ENCODE assay signal across 8 mouse cellular contexts in the genomic region with DNA sequence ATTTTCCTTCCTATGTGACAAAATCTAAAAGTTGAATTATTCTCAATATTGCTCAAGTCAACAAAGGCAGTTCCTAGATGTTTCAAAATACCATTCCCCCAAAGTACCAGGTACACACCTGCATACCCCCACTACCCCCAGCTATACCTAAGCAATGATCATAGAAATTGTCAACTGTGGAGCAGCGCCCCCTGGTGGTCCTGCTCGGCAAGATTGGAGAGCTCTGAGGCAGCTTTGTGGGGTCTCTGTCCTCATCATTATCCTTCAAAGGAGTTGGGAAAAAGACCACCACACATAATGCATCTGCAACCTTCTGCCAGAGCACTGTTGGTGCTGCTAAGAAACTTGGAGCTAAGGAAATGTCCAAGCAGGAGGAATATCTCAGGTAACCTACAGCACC. TPM values are rescaled to one million over a fixed set of nuclear protein-coding genes. Genes with fewer than 3 reads are reported as not detected.
A peak's percentile ranks its signal among the peaks of the same experiment; 100 is the strongest.
DNase-seq lines count a peak whose midpoint lies in the region; ATAC-seq and TF ChIP-seq lines count a peak whose summit lies in the region.
"Had no signal": no experiment of that assay in that cellular context is flagged by ENCODE, and none has a peak within 500 bp of the region (broad histone marks: within the 10 kb centered on the region; RNA-seq: fewer than 3 reads in every experiment).

No protein-coding gene starts in this region.

- no peak overlapping the region for H3K4me2 ChIP-seq in liver, embryonic 12.5 days

- peak; percentile 75 for TF ChIP-seq CTCF in G1E (IDR thresholded peaks at IDR 0.05; ENCODE audit: low read depth, low read length)
- TF ChIP-seq CTCF in bone marrow, adult 2 months (IDR thresholded peaks at IDR 0.05; ENCODE audit: control insufficient read depth, insufficient read depth, low read length) = peak; percentile 75
- TF ChIP-seq CTCF in small intestine, adult 2 months (IDR thresholded peaks at IDR 0.05; ENCODE audit: extremely low read depth, insufficient read length, insufficient replicate concordance, low read depth, low read length) = peak; percentile 97; the same call in 1 of the 2 replicates

- TF ChIP-seq POLR2A in bone marrow, adult 2 months (IDR thresholded peaks at IDR 0.05; ENCODE audit: borderline replicate concordance, control insufficient read depth, low read depth, low read length) = no peak
- TF ChIP-seq POLR2A in small intestine, adult 2 months (IDR thresholded peaks at IDR 0.05; ENCODE audit: low read depth, low read length) = no peak

- H3K27me3 ChIP-seq in liver, embryonic 12.5 days (replicated peaks) = no peaks in the 10 kb centered on the region
- H3K27me3 ChIP-seq in G1E (ENCODE audit: insufficient read depth, low read length) = peaks cover 3% of the 10 kb centered on the region; the same call in 1 of the 2 replicates
- H3K27me3 ChIP-seq in small intestine, adult 2 months (ENCODE audit: control insufficient read depth, insufficient read depth, low read length) = no peaks in the 10 kb centered on the region

- no peak for ATAC-seq in liver, embryonic 12.5 days
- ATAC-seq in G1E (ENCODE audit: extremely low read depth, insufficient number of reproducible peaks, low FRiP score, poor library complexity, severe bottlenecking) = no peak

- DNase-seq in liver (peak; percentile 51), G1E (ENCODE audit: low spot score) (peak; percentile 6)
- peak; percentile 49 for DNase-seq in forelimb bud, embryonic 11.5 days (ENCODE audit: low read depth, low spot score)
- peak; percentile 59 for DNase-seq in left cerebral cortex, postnatal 4 days

- 0% methylated on average over 2 of the region's 2 CpGs for WGBS in liver, embryonic 12.5 days (ENCODE audit: insufficient replicate concordance)
- WGBS in bone marrow, adult 2 months = 0% methylated on average over 2 of the region's 2 CpGs
- WGBS in small intestine, adult 2 months = 0% methylated on average over 2 of the region's 2 CpGs

- H3K4me3 ChIP-seq in liver, embryonic 12.5 days = no peak overlapping the region
- no peak overlapping the region for H3K4me3 ChIP-seq in G1E (ENCODE audit: low read depth, low read length)
- no peak overlapping the region for H3K4me3 ChIP-seq in bone marrow, adult 2 months (replicated peaks; ENCODE audit: control insufficient read depth, low read depth, low read length)
- H3K4me3 ChIP-seq in small intestine, adult 2 months (ENCODE audit: low read depth, low read length) = no peak overlapping the region
- H3K4me3 ChIP-seq: megakaryocyte, embryonic 14.5 days had no signal

- H3K36me3 ChIP-seq in liver, embryonic 12.5 days = no peaks in the 10 kb centered on the region
- no peaks in the 10 kb centered on the region for H3K36me3 ChIP-seq in G1E (replicated peaks)
- no peaks in the 10 kb centered on the region for H3K36me3 ChIP-seq in small intestine, adult 2 months (ENCODE audit: control insufficient read depth, insufficient read depth, low read length)

- no peaks in the 10 kb centered on the region for H3K4me1 ChIP-seq in liver, embryonic 12.5 days
- H3K4me1 ChIP-seq in G1E (ENCODE audit: insufficient read depth, low read depth, low read length) = no peaks in the 10 kb centered on the region
- no peaks in the 10 kb centered on the region for H3K4me1 ChIP-seq in bone marrow, adult 2 months (ENCODE audit: control insufficient read depth, insufficient read depth, low read length)
- H3K4me1 ChIP-seq in small intestine, adult 2 months (ENCODE audit: control insufficient read depth, insufficient read depth, insufficient read length, low read length) = peaks cover 18% of the 10 kb centered on the region
- H3K4me1 ChIP-seq: megakaryocyte, embryonic 14.5 days had no signal

- H3K27ac ChIP-seq in liver, embryonic 12.5 days = no peak overlapping the region
- no peak overlapping the region for H3K27ac ChIP-seq in bone marrow, adult 2 months (ENCODE audit: control insufficient read depth, insufficient read depth, low read depth, low read length, poor library complexity)
- H3K27ac ChIP-seq in small intestine, adult 2 months (ENCODE audit: insufficient read depth, low read depth, low read length) = no peak overlapping the region

- H3K9me3 ChIP-seq in liver, embryonic 12.5 days (replicated peaks) = no peaks in the 10 kb centered on the region
- no peaks in the 10 kb centered on the region for H3K9me3 ChIP-seq in G1E (replicated peaks)
- H3K9me3 ChIP-seq: megakaryocyte, embryonic 14.5 days had no signal

- no peak overlapping the region for H3K9ac ChIP-seq in liver, embryonic 12.5 days

- intact Hi-C loops in left cerebral cortex, postnatal 4 days (cut with DNase I) = no loop called here

RNA-seq across cellular contexts. Expression of gene Greb1, which starts 46.4 kb away (rescaled TPM):
- polyA plus RNA-seq in liver, embryonic 12.5 days (2016; fragmentation: Nextera tagmentation; extraction: Ambion mirVana) = 1.7 and 1.9 TPM in 2 replicates
- total RNA-seq in G1E (2014; fragmentation: Nextera tagmentation) (not detected in 2 replicates), G1E (2017) (0.17 and 0.87 TPM in 2 replicates)
- not detected in 2 replicates for polyA plus RNA-seq in G1E (2012)
- polyA plus RNA-seq in bone marrow, adult 2 months (2011; ENCODE audit: insufficient read depth, insufficient read length, low replicate concordance, missing spikeins) = not detected in 2 replicates
- total RNA-seq in left cerebral cortex, postnatal 4 days (2021) = under 1 TPM; 0.84 to 0.97 TPM
- polyA plus RNA-seq in small intestine, adult 2 months (2012; rRNA removed) = 2.0 and 3.5 TPM in 2 replicates

RNA-seq across cellular contexts. Expression of gene E2f6, which starts 56.5 kb away (rescaled TPM):
- polyA plus RNA-seq in liver, embryonic 12.5 days (2016; fragmentation: Nextera tagmentation; extraction: Ambion mirVana) = 39.8 TPM in 2 replicates
- 27.8 and 34.4 TPM in 2 replicates for total RNA-seq in G1E (2014; fragmentation: Nextera tagmentation)
- total RNA-seq in G1E (2017) = 31.1 and 37.1 TPM in 2 replicates
- polyA plus RNA-seq in G1E (2012) = 8.0 and 8.6 TPM in 2 replicates
- 9.1 and 9.9 TPM in 2 replicates for polyA plus RNA-seq in bone marrow, adult 2 months (2011; ENCODE audit: insufficient read depth, insufficient read length, low replicate concordance, missing spikeins)
- 10 to 100 TPM; 19.2 to 21.9 TPM for total RNA-seq in left cerebral cortex, postnatal 4 days (2021)
- 6.2 and 6.5 TPM in 2 replicates for polyA plus RNA-seq in small intestine, adult 2 months (2012; rRNA removed)

Comparison
In these comparisons a context has a peak if more than half of its experiments do, and no peak if none do; other contexts are left out.
1. DNase-seq: peak in every context shown above with its lines; median percentile 59 in left cerebral cortex, postnatal 4 days; 51 in liver; 49 in forelimb bud, embryonic 11.5 days; 6 in G1E.